Mouse (Mus musculus): ENCODE results near the gene Tmed3.
A peak's percentile ranks its signal among the peaks of the same experiment; 100 is the strongest.

The Tmed3 gene

DNA sequence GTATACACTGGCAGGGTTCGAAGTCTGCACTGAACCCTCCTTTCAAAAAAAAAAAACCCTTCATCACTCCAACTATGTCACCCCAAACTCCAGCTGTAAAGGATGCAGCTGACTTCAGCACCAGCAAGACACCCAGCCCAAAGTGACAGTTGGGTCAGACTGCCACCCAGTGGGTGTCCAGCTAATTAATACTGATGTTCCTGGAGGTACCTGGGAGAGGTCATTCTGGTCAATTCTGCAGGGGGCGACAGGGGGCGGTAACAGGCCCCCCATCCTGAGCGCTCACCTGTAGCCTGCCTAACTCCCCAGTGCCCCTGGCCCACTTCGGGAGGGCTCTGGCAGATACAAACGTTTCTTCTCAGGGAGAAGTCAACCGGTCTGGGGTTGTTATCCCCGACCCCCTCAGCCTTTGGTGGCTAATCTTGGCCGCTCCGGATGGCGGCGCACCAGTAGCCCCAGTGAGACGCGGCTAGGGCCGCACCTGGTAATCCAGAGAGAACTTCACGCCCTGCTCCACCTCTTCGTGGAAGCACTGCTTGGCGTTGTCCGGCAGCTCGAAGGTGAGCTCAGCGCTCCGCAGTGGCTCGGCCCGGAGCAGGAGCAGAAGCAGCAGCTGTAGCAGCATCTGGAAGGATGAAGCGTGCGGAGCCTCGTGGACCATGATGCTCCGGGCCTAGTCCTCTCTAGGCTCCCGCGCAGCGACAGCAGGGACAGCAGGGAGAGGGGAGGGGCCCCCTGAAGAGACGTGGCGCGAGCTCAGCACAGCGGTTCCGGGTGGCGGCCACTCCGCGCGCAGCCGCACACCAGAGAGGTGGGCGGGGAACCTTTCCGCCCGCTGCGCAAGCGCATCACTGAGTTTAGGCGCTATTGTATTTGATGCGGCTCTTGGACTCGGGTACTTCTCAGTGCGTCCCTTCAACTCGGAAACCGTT is at the start of gene Tmed3:
Tmed3 (minus strand) TSS at position 804 of the 932 bp plus-strand sequence.
- DNase-seq = peak; percentile 94

DNA sequence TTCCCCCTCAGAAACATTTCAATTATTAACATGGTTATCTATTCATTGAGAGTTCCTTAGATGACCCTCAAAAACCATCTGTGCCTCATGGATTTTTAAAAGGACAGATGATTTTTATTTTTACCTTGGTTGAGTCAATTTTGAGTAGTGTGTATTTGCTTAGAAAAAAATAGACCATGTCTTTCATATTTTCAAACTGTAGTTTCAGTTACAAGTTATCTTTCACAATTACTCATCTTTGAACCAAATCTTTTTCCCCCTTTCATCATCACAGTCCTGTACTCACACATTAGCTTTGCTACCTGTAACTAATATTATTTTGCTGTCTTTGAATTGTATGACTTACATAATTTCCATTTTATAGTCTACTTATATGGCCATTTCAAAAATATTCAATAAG is 35.2 kb upstream of the Tmed3 start:
- DNase-seq = no peak

DNA sequence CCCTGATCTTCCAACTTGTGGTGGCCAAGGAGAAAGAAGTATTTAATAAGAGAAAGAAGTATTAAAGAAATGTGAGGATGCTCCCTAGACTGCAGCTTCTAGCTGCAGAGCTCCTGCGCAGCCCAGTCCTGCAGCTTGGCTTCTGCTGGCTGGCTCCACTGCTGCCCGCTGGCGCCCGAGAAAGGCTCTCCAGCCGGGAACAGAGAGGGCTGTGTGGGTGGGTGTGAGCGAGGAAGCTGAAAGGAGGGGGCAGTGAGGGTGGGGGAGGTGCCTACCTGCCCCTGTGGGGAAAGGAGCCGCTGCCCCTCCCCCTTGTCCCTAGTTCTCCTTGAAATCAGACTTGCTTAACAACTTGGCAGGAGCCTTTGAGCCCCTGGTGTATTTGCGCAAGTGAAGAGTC is 33.4 kb upstream of the Tmed3 start, which contains the start of gene Ankrd34c:
Ankrd34c (minus strand) TSS at position 181 of the 400 bp plus-strand sequence.
- peak; percentile 54 for DNase-seq

DNA sequence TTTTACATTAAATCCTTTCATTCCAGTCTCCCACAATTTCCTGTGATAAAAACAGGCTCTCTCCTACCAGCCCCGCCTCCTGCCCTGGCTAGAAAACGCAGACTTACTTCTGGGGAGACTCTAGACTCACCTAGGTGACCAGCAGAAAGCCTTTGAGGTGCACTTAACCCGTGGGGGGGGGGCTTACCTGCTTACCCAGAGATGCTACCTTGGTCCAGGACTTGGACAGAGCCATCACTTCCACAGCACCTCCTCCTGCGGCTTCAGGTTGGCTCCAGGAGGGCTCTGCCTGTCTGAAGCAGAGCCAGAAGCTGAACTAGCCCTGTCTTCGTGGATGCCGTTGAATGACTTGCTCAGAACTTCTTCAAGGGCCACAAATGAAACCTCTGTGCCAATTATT is 33.0 kb upstream of the Tmed3 start:
- DNase-seq = no peak

DNA sequence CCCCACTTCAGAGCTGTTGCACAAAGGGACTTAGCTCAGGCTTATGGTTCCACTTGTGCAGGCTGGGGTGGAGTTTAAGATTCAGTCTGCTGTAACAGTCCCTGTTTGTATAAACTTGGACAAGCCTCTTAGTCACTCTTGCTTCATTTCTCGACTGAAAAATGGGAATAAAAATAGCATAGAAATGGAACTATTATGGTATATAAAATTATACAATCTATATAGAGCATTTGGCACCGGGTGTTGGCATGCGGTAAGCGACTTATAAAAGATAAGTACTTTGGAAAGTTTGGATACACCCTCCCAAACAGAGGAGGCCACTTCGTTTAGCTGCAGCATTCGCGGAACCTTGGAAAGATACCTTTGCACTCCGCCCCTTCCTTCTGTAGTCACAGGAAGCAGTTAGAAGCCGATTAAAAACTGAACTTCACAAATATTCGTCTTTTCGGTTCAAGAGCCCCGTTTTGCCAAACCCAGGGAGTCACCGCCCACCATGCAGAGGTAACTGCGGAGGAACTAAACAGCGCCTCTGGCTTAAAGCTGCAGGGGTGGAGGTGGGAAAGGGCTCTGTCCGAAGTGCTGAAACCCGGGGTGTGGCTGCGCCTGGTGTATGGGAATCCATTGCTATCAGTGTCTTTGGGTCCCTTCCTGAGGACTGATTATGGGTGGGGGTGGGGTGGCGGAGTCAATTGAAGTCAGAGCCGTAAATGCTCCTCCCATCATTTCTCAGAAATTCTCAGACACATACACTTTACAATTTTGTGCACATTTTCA is 32.3 kb upstream of the Tmed3 start:
- DNase-seq = peak; percentile 18

DNA sequence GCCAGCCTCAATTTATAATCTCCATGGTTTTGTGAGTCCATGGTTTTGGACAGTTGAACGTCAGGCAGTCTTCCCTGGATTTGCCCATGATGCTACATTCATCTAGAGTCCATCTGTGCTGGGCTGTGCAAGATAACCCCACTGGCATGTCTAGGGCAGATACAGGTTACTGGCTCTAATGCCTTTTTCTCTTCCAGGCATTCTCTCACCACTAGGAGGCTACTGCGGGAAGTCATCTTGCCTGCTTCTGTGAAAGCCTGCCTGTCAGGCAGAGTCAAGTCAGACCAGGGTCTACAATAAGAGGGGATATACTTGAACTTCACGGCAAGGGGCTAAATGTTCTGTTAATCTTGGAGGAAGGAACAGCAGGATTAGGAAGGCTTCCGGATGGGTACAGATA is 2.0 kb upstream of the Tmed3 start:
- no peak for DNase-seq

DNA sequence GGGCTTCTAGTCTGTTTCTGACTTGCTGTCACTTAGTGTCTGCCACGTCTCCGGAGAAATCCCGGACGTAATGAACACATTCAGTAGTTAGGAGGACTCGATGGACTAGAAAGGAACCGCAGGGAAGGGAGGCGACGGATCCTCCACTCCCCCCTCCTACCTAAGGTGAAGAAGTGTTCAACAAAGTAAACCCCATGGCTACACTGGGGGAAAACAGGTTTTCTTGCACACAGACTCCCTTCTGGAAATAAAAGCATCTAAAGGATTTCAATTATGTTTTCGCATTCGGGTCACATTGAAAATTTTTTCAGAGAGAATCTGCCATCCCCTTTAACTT is 297 bp upstream of the Tmed3 start:
- DNase-seq = no peak

DNA sequence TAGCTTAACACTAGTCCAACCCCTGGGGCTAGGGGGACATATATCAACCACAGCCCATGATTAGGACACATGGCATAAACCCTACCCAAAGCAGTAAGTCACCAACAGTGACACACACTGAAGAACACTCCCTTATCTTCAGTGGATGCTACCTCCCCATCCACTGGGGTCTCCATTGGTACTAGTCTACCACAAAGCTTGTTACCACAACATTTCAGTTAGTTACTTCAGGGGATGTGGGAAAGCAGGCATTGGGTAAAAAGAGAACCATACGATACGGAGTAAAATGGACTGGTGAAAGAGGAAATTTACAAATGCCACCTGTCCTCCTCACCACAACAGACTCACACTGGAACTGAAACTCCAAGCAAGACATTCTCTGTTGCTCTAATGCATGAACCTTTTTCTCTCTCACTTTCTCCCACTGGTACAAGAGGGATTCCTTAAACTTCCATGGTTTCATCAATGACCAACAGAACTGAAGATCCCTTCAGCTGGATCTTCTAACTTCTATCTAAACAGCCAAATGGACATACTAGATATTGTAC is 3.9 kb downstream of the Tmed3 start:
- no peak for DNase-seq

DNA sequence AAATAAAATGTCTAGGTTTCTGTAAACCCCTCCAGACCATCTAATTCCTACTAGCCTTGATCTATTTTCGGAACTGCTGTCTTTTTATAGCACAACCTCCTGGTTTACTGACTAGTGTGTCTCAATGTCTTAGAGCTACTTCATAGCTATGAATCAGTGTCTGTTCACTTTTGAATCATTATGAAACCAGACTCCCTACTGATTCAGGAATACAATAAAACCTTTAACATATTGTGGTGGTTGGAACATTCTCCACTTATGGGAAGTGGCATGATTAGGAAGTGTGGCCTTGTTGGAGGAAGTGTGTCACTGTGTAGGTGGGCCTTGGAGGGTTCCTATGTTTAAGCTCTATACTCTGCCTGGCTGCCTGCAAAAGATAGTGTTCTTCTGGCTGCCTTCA is 9.7 kb downstream of the Tmed3 start:
- DNase-seq = no peak

DNA sequence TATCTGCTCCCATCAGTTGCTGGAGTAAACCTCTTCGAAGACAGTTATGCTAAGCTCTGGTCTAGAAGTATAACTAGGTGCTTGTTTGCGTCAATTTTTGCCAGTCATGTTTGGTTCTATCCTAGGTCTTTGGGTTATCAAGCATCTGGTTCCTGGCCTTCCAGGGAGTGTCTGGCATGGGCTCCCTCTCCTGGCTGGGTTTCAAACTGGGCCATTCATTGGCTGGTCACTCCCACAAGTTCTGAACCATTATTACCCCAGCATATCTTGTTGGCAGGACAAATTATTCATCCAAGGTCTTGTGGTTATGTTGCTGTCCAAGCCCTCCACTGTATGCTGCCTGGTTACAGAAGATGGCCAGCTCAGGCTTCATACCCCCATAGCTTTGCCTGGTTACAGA is 11.2 kb downstream of the Tmed3 start:
- DNase-seq = no peak

DNA sequence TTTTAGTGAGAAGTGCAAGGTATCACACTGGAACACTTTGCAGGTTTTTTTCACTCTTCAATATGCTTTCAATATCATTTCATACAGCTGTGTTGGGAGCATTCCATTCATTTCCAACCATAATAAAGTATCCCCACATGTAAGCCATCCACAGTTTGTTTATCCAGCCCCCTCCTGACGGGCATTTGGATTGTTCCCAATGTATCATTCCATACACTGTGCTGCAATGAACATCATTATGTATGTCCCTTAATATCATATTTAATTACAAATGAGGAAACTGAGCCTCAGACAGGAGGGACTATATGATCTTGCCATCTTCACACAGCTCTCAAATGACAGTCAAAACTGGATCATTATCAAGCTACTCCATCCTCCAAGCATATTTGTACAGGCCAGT is 15.7 kb downstream of the Tmed3 start:
- DNase-seq = no peak

DNA sequence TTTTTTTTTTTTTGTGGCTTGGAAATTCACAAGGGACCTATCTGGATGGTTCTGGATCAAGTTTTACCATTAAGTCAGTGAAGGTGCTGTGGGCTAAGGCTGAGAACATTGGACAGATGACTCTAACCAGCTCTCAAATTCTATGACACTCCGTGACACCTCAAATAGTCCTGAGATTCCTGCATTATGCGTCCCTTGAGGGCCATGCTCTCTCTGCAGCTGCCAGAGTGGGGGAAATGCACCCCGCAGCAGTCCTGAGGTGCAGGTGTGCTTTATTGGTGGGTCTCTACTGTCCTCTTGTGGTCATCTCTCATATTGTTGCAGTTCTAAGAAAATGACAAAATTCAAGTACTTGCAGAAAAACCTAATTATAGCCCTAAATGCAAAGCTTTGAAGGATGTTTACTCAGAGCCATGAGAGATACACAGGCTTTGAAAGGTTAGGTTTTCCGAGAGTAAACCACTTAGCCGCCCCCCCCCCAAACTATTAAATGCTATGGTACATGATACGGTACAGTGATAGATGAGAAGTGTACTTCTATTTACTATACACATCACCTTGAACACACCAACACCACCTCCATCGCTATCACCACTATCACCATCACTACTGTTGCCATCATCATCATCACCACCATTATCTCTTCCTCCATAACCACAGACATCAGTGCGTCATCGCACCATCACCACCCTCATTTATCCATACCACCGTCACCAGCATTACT is 17.2 kb downstream of the Tmed3 start:
- no peak for DNase-seq

DNA sequence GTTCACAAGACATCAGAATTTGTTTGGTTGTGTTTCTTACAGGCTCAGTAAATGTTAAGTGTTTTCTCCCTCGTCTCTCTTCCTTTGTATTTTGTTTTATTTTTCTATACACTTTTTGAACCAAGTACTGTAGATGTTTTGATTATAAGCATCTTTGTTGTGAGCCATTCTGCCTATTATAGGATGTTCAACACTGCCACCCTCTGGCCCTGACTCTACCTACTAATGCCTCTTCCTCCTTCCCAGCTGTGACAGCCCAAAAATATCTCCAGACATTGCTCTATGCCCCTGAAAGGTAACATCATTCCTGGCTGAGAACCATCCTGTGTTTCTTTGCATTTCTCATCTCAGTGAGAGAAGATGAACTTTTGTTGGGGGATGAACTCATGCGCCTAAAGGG is 18.6 kb downstream of the Tmed3 start:
- no peak for DNase-seq

DNA sequence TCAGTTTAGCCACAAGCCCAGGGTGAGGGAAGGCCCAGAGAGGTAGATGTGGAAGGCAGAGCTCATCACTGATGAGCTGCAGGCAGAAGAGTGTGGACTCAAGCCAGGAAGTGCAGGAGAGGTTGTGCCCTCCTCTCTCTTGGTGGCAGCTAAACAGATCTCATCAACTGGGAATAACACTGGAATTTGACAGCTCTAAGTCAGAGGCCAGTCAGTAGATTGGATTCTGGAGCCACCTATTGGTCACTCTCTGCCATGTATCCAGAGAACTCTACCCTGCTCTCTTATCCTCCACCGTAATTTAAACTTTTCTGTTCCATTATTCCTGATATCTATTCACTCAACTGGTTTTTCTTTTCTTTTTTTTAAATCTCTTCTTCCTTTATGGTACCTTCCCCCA is 25.9 kb downstream of the Tmed3 start:
- DNase-seq = no peak

DNA sequence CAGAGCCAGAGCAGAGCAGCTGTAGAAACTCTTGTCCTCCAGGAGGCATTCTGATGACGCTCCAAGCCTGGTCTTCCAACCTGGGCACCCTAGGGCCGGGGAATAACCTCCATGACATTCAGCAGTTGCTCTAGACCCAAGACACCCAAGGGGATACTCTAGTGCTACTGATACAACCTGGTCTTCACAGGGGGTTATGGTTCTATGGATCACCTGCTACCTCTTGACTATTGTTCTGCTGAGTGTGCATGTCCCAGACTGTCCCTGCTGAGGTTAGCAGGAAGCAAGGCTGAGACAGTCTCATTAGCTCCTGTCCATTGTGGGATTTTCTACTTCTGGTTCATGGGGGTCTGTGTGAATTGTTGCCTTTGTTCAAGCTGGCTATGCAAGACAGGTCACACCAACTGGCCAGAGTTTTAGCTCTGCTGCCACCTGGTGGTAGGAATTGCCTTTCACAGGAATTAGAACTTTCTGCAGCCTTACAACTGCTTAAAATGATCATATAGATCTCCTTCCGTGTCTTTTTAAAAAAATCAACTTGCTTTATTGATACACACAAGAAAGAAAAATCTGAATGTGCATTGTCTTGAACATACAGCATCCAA is 30.8 kb downstream of the Tmed3 start:
- peak; percentile 60 for DNase-seq

DNA sequence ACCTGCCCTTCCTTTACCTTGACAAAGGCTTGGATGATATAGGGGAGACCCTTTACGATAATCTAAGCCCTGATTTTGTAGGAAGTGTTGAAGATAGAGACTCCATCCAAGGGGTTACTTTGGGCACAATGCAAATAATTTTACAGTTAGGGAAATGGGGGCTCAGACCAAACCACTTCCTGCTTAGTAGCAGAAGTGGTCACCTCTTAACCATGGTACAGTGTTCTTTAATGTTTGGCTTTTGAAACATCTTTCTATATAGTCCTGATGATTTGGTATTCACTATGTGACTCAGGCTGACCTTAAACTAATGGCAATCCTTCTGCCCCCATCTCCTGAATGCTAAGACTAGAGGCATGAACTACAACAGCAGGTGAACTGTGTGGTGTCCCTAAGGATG is 31.5 kb downstream of the Tmed3 start:
- no peak for DNase-seq

DNA sequence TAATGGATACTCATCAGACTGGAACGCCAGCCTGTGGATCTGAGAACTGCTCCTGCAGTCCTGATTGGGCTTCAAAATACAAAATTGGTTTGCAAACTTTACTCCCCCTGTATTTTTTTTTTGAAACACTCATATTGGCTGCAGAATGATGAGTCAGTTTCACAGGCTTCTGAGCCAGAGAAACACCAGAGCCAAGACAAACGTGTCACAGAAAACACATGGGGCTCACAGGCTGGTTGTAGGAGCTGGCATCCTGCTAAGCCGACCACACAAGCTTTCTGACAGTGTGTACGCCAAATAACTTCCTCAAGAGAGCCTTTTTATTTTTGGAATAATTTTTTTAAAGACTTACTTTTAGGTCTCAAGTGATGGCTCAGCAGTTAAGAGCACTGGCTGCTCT is 35.0 kb downstream of the Tmed3 start:
- DNase-seq = peak; percentile 60

DNA sequence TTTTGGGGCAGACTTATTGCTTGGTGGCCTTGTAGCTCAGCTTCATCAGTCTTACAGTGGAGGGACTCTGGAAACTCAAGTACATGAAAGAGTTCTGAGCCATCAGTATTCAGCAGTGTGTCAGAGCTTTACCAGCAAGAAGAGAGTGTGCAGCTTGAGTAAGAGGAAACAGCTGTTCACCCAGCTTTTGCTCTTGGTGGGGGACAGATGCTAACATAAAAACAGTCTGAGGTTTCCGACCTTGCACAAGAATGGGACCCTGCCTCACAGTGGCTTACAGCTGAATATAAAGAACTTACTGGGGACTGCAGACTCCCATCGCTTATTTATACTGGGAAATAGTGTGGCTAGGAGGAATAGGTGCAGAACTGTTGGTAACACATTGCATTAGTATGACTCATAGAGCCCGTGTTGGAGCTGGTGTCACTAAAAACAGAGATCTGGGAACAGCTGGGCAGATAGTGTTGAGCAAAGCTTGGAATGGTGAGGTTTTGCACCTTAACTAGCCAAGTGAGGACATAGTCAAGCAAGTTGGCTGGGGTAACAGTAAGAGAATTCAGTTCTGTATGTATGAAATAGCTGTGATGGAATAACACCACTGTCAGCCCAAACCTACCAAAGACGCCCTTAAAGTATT is 37.4 kb downstream of the Tmed3 start:
- no peak for DNase-seq

DNA sequence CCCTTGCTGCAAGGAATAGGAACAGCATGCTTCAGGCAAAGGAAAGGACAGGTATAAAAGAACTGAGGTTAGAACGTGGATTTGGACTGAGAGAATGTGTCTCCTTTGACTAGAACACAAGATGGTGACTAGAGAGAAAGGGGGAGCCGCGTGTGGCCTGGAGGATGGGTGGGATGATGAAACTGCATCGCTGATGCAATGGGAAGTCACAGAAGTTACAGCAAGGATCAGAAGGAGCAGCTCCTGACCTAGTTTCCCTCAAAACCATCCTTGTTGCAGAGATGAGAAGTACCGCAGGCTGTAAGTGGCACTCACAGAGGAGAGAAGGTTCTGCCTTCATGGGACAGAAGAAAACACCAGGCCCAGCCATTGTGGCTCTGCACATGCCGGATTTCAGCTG is 54.0 kb downstream of the Tmed3 start:
- no peak for DNase-seq

Data from right cerebral cortex, postnatal 25 days (tissue).